Mouse (Mus musculus) bone marrow, adult 2 months (tissue): ENCODE data around the gene Gm17720.

Experiments used
- CTCF ChIP-seq: fragments of 200-500 bp; IDR thresholded peaks from 2 replicates; pipeline ENCODE4 v1.5.1; 2011; ENCODE audit warnings: low read length, control low read depth; ENCODE audit not compliant: control insufficient read depth, insufficient read depth
- POLR2A ChIP-seq: fragments of 200-500 bp; IDR thresholded peaks from 2 replicates; pipeline ENCODE4 v1.6.1; 2011; ENCODE audit warnings: low read depth, mild to moderate bottlenecking, control low read depth, low read length, borderline replicate concordance; ENCODE audit not compliant: control insufficient read depth

DNA sequence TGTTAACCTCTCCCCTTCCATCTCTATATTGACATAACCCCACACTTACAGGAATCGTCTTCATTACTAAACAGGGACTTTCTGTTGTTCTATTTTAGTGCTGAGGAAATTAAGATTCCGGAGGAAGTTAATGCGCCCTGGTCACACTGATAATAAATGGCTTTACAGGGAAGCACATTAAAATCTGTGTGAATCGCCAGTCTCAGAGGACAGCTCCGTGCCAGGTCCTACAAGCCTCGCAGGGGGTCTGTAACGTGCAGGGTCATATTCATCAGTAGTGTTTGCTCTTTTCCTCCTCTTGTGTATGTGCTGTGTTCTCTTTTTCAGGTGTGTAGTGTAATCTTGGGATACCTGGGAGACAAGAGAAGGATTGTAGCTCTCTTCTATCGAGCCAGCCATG is 44.3 kb downstream of the Gm17720 start:
- TF ChIP-seq CTCF (no peak), POLR2A (no peak)
